Mouse (Mus musculus): ENCODE measurements at regions not wholly inside any gene's neighbourhood (a gene's known extent, or its start where the extent isn't known, plus 50 kb on each side); places are given as distances from the start of the nearest gene placed in this dataset.

DNA sequence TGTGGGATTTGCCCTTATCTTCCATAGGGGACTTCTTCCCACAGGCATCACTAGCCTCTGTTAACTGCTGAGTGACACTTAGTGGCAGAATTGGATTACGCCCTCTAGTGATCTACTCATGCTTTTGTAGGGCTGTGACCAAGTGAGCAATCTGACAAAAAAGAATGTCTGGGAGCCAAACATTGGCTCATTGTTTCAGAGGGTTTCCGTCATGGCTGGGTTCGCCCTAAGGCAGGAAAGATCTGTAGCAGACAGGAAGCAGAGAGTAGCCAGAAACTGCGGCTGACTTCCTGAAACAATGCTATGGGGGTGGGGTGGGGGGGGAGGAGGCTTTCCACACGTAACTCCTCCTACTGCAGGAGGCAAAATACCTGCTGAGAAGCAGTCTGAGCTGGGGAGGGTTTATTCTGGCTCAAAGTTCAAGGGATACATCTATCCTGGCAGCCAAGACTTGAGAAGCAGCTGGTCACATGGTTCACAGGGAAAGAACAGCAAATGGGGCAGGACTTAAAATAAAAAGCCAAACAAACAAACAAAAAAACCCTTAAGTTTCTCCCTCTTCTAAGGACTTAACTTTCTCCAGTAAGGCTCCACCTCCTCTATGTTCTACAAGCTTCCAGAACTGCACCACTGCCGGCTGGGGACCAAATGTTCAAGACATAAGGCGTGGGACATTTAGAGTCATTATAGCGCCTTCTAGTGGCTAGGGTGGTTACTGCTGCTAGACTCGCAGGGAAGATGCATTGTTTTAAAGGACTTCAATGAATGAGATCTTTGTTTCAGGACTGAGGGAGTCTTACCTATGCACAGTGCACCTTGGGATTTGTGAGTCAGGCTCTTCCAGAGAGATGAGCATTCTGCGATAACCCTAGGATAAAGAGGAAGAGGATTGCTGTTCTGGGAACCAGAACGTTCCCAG, 281.8 kb upstream of the Eef2kmt start:
- no peak for DNase-seq (ENCODE audit: low spot score)

DNA sequence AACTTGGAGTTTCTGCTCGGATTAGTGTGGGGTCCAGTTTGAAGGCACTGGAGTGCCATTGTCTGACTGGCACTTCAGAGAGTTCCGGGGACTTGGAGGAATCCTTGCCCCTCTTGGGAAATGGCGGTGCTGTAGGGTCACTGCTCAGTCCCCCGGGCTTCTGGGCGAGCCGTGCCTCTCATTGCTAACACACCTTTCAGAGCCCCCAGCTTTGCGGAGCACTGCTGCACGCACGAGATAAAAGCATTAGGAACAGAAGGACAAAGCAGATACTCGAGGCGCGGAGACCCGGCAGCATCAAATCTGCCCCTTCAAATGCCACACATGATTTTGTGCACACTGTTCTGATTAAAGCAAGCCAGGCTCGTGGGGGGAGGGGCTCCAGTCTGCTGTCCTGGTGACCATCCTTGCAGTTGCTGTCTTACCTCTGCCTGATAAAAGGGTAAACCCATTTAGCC, 280.8 kb upstream of the Eef2kmt start:
- no peak for DNase-seq (ENCODE audit: low spot score)

DNA sequence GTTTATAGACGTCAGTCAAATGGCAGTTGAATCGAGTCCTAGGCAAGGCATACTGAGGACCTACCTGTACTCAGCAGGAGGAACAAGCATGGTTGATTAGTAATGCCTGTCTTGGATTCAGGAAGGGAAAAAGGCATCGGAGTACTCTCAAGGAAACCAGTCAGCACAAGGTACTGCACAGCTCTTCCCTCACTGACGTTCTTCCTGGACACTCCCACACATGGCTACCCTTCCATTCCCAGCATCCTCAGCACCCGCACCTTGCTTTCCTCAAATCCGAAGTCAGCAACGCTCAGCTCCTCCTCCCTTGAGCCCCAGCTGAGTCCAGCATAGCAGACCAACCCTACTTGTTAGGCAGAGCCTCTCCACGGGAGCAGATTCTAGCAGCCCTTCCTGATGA, 279.6 kb upstream of the Eef2kmt start:
- no peak for DNase-seq (ENCODE audit: low spot score)

DNA sequence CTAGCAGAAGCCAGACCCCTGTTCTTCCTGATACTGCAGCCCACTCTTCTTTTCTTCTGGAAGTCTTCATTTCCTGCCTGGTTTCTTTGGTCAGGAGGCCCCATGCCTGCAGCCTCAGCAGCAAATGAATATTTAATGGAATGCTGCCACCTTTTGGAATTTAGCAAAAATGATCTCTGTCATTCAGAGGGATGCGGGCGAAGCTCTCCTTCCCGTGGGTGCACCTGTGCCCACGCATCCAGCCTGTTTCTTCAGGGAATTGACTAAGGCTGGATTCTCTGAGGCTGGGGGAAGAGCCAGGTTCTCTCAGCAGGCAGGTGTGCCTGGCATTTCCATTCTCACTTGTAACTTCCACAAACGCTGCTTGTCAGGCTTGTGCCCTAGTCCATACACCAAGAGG, 279.1 kb upstream of the Eef2kmt start:
- DNase-seq (ENCODE audit: low spot score), result no peak

DNA sequence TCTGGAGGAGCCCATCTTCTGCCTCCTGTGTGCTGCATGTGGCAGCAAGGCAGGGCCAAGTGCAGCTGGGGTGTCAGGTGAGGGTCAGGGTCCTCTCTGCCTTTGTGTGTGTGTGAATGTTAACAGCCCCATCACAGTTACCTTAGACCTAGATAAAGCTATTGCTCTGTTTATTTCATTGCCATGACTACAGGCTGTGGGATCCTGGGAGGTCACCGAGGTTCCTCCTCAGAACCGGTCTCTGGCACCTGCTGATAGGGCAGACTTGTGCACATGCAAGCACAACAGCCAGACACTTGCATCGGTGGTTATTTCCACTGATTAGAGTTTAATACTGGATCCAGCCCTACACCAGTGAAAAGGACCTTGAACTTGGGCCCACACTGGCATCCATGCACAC, 278.6 kb upstream of the Eef2kmt start:
- no peak for DNase-seq (ENCODE audit: low spot score)

DNA sequence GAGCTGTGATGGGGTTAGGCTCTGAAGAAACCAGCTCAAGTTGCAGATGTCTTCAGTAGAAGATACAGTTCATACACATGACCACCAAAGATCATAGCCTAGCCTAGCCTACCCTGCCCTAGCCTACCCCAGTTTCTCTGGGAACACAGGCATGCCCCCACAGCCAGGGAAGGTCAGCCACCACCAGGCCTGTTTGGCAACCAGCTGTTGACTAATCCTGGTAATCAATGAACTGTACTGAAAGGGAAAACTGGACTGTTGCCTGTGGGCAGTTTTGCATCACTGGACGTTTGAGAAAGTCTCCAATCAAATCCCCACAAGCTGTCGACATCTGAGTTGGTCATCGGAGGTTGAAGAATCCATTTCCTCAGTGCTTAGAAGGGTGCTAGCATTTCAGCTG, 276.5 kb upstream of the Eef2kmt start:
- DNase-seq (ENCODE audit: low spot score), result no peak

DNA sequence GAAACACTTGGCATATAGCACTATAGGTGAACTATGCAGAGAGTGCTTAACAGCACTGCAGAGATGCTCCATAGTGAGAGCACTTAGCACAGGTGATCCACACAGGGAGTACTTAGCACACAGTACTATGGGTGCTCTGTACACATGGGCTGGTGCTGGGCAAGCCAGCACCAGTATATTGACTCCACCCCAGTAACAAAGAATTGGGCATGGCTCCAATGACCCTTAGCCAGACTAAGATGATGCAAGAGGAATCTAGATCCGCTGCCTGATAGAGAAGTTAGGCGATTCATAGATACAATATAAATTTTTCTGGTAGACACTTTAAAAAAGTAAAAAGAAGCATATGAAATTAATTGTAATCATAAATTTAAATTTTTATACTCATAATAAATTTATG, 274.0 kb upstream of the Eef2kmt start:
- no peak for DNase-seq (ENCODE audit: low spot score)

DNA sequence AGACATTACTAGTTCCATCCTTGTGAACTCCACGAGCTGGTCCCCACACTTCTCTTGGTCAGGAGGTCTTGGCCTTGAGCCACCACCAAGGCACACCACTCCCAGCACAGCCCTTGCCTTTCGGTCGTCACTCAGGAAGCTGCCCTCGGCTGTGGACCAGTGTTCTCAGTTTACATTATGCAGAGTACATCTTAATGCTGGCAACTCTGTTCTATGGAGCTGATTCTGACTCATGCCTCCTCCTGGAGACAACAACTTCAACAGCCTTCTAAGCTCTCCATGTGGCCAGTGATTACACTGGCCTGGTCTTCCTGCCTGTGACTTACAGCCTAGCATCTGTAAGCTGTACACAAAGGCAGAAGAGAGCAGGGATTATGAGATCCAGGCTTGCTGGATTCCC, 272.2 kb upstream of the Eef2kmt start:
- DNase-seq (ENCODE audit: low spot score), result no peak

DNA sequence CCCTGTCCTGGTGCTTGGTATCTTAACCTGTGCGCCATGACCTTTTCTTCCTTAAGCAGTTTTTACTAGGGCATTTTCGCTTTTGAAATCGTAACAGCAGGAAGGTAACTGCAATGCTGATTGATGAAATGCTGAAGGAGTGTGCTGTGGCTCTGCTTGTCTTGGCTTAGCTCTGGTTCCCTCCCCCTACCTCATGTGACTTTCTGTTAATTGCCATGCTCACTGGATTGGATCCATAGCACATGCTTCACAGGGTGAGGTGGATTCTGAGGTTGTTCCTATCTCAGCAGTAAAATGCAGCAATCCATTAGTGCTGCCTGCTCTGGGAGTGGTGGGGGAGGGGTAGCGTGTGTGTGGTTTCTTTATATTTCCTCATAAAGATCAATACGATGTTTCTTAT, 268.6 kb upstream of the Eef2kmt start:
- no peak for DNase-seq (ENCODE audit: low spot score)

DNA sequence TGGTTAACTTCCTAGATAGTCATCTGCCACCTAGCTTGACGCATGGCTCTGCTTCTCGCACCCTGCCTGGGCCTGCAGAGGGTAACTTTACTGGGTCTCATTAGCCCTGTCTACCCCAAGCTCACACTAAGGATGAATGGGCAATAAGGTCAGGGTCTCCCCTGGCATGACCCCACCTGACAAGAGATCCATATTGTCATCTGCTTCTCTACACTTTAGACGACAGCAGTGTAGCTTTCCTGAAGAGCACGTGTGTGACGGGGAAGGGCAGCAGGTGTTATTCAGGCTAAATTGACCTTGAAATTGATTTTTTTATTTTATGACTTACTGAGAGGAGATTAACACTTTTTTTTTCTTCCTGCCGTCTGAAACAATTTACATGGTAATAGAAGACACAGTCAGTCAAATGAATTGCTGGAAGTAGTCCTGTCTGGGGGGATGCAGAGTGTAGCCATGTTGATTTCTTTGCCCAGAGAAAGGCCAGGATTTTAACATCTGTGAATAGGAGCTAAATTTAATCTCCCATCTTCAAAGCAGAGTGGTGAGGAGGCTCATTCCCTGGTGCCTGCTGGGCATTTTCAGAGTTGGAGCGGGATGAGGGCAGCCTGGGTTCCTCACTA, 267.7 kb upstream of the Eef2kmt start:
- DNase-seq (ENCODE audit: low spot score), result no peak

DNA sequence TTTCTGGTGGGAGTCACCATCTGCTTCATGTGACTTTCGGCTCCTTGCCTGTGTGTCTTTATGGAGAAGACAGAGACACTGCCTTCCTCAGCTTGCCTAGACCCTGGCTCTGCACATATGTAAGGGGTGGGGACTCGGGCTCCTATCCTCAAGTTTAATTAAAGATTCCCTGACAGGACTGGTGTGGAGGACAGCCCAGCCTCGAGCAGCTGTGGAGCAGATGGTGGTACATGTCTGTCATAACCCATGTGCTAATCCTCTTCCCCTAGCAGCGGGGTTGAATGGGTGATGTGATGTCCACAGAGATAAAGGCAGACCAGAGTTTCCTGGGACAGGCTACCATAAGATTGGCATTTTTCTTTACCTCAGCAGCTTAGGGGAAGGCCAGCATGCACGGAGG, 262.0 kb upstream of the Eef2kmt start:
- no peak for DNase-seq (ENCODE audit: low spot score)

DNA sequence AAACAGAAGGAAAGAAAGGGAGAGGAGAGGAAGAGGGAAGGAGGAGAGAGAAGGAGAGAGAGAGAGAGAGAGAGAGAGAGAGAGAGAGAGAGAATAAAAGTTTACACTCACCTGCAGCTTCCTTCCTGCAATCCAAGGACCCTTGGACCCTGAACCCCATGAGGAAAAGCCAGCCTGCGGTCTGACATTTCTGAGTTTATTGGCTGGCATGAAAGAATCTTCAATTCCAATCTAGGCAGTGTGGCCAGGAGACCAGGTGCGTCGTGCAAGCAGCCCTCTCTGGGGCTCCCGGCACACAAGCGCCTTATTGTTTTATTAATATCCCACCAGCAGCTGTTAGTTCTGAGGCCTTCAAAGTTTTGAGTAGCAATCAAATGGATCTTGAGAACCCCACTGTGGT, 260.1 kb upstream of the Eef2kmt start:
- DNase-seq (ENCODE audit: low spot score), result no peak

DNA sequence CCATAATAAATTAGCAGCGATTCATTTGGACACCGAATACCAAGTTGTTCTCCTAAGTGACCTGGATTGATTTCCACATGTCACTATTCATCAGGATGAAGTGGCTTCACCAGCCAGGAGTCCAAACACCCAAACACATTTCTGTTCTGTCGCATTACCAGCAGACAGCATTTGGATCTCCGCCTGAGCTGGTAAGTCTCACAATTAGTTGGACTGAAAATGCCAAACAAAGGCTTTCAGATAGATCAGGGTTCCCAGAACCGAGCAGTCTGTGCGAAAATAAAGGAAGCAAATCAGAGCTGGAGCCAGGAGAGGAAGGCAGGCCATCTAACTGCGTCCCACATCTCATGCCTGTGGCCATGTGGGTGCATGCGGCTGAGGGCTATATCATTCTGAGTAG, 251.5 kb upstream of the Eef2kmt start:
- no peak for DNase-seq (ENCODE audit: low spot score)

DNA sequence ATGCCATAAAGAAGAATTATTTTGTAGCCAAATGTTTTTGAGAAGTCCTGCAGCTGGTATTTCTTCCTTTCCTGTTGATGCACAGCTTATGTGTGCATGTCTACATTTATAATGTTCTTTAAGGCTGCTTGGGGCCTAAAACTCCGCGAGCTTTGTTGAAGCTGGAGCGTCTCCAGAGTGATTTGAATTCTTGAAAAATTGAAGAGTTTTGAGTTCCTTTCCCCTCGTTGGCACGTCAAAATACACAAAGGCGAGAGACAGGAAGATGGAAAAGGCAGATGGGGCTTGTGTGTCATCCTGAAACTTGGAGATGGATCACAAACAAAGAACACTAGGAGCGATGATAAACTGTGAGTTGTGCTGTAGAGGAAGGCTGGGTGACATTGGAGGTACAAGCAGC, 246.2 kb upstream of the Eef2kmt start:
- DNase-seq (ENCODE audit: low spot score), result no peak

DNA sequence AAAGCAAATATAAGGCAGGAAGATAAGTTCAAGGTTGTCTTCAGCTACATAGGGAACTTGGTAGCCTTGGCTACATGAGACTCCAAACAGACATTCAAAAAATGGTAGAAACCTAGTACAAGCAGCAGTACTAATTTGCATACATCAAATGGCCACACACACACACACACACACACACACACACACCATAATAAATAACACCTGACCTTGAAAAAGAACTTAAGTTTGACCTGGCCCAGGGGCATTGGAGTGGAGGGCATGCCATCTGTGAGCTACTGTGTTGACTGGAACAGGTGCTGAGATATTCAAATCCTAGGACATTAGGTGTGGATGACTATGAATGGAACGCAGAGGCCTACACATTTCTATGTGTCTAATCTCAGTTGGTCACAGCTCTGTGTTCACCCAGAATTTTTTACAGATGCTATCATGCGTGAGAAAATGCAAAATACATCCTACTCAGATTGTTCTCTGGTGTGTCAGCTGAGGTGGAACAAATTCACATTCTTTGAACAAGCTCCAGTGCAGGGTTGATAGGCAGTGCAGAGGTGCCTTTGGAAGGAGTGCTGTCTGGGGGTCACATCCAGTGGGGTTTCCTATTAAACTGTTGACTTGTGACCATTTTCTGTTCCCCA, 240.4 kb upstream of the Eef2kmt start:
- no peak for DNase-seq (ENCODE audit: low spot score)

DNA sequence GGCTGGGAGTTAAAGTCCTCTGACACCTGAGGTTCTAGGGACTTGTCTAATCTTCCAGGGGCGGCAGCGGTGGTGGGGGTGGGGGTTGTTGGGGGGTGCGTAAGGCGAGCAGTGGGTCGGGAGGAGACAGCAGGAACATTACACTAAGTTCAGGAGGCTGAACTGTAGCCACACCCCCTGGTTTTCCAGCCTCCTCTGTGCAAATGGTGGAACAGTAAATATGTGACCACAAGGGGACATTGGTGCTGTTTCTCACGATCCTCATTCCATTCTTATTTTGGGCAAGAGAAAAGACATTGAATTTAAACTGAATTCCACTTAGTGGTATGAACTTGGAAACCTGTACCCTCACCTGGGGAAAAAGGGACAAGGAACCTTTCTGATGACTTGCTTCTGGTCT, 237.6 kb upstream of the Eef2kmt start:
- no peak for DNase-seq (ENCODE audit: low spot score)

DNA sequence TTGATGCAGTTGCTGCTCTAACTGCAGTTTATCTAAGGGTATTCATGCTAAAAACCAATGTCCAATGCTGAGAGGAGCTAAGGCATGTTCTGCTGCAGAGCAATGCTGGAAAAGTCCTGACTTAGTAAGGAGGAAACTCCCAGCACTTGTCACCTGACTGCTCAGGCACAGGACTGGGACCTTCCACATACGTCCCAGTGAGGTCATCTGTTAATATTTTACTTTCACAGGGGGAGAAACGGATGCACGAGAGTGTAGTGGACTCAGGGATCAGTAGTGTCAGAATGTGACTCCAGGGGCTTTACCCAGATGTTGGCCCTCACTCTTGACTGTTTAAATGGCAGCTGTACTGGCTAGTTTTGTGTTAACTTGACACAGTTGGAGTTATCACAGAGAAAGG, 231.5 kb upstream of the Eef2kmt start:
- no peak for DNase-seq (ENCODE audit: low spot score)

DNA sequence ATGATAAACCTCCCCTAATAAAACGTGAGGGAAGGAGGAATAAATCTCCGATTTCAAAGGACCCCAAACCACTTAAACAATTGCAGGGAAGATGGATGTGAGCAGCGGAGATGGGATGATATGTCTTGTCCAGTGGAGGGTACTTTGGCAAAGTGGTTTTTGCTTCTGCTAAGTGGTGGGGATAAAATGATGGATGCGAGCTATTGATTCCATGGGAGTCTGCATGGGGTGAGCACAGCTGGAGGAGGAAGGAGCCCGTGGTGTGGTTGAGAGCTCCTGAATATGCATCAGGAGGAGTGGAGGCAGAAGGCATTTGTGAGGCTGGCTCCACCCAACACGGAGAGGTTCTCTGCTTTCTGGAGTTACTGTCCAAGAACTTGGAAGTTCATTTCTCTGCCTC, 227.6 kb upstream of the Eef2kmt start:
- no peak for DNase-seq (ENCODE audit: low spot score)

DNA sequence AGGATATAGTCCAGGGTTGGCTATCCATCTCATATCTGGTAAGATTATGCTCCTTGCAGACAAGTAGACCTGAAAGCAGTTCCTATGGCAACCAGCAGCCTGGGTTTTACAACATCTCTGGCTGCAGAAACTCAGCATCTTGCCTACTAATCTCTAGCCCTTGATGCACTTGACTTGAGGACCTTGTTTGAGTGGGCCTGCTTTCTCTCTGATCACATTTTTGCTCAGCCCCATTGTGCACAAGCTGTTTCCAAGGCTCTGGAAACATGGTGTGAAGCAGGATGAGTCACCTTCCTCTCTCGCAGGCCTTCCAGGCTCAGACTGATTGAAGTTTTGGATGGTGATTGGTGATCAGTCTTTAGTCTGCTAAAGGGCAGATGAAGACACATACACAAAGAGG, 224.4 kb upstream of the Eef2kmt start:
- no peak for DNase-seq (ENCODE audit: low spot score)

DNA sequence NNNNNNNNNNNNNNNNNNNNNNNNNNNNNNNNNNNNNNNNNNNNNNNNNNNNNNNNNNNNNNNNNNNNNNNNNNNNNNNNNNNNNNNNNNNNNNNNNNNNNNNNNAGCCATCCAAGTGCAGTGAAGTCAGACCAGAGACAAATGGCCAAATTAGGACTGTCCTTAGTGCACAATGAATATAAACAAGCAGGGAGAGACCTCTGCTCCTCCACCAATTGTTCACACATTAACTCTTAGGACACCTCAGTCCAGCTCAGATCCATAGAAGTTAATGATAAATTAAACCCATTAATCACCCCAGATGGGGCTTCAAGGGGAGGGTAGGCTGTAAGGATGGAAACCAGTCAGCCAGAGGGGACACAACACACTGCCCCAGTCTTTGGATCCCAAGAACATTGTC, 223.2 kb upstream of the Eef2kmt start:
- DNase-seq (ENCODE audit: low spot score), result no peak

DNA sequence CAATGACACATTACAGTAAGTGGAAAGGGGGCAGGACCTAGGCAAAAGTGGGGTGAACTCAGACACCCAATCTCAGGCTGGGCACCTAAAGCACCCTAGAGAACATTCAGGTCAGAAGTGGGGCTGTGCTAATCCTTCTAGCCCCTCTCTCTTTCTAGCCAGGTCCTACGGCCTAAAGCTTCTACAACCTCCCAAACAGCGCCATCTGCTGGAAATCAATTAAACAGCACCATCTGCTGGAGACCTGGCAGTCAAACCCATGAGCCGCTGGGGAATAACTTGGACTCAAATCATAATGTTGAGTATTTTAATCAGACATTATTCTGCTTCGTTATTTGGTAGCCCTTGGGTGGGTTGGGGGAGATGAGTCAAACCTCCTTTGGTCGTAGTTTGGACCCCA, 215.5 kb upstream of the Eef2kmt start:
- DNase-seq (ENCODE audit: low spot score), result peak; percentile 13

DNA sequence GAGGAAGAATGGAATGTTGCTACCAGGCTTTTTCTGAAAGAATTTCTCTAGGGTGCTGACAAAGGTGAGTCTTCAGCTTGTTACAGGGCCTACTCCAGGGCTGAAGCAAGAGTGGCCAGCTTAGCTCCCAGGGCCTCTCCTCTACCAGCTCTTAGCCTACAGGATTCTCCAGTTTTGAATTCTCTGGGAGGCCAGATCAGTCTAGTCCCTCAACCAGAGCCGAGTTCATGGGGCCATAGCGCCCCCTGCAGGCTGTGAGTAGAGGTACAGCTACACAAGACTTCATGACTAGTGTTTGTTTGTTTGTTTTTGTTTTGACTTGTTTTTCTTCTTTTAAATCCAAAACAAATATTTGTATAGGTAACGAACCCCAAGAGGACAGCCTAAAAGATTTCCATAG, 211.8 kb upstream of the Eef2kmt start:
- peak; percentile 10 for DNase-seq (ENCODE audit: low spot score)

DNA sequence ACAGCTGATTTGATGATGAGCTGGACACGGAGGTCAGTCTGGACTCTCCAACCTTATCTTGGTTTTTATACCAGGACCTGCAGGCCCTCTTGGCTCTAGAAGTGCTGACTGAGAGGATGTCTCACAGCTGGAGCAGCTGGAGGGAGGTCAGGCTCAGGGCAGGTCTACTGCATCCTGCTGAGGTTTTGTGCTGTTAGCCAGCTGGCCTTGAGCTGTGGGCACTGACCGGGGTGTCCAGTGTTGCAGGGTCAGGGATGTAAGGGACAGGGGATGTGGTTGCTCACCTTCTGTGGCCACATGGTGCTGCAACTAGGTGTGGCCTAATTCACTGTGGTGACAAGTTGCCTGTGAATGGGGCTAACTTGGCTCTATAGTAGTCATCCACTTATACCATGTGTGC, 211.0 kb upstream of the Eef2kmt start:
- no peak for DNase-seq (ENCODE audit: low spot score)
